Mouse (Mus musculus): ENCODE results near the gene Tmc5.

Tmc5 gene

GRCm38 (mm10) chr7:118610721-118611120 is 13.6 kb downstream of the Tmc5 start:
- DNase-seq (ENCODE audit: low spot score) = no peak

DNA sequence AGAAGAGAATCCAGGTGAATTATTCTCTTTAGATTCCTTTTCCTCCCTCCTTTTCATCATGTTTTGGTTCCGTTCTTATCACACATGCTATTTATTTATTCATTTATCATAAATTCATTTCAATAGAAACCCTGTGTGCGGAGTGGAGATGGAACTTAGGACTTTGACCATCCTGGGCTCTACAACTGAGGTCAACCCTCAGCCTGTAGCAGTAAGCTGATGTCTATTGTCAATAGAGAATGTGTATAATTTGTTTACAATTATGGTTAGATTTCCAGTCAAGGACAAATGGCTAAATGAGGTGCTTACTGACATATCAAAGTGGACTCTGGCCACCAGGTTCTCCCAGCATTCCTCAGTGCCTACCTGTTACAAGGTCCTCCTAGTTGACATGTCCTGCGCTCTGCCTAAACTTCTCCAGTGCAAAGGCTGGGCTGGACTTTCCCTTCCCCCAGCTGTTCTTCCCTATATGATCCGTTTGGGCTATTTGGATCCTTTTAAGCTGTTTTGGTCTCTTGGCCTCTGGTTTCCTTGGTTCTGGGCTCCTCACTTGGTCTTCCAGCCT is 14.2 kb downstream of the Tmc5 start:
- no peak for DNase-seq (ENCODE audit: low spot score)

- no peak for DNase-seq (ENCODE audit: low spot score)
Observed at GRCm38 (mm10) chr7:118611933-118612332, 14.8 kb downstream of the Tmc5 start.

DNA sequence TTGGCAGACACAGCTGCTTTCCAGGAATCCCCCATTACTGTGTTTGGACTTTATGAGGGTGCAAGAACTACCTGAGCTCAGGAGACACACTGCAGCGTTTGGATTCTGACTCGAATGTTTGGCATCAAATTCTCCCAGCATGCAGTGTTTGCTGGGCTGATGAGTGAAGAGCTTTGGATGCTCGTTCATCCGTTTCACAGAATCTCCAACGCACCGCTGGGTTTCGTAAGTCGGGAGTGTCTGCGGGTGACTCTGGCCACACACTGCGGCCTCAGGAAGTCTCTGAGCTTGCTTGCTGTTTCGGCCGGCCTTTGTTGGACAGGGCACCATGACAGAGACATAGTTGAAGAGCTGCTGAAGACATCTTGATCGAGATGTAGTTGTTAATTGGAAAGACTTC is 17.0 kb downstream of the Tmc5 start:
- no peak for DNase-seq (ENCODE audit: low spot score)

- DNase-seq (ENCODE audit: low spot score) = no peak
Observed at GRCm38 (mm10) chr7:118618104-118618503, 21.0 kb downstream of the Tmc5 start.

GRCm38 (mm10) chr7:118620243-118620906 is 23.3 kb downstream of the Tmc5 start:
- no peak for DNase-seq (ENCODE audit: low spot score)

DNA sequence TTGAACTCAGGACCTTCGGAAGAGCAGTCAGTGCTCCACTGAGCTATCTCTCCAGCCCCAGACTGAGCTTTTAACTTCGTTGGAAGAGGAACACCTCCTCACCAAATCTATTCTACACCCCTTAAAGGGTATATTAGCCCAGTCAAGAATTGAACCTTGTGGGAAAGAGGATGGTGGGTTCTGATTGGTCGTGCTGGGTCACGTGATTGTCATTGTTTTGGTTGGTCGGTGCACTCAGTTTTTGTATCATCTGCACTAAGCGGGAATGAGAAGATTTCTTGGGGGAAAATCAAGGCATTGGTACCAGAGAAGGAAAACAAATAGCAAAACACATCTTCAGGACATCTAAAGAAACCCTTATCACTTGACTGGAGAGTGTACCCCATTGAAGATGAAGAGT is 24.0 kb downstream of the Tmc5 start:
- DNase-seq (ENCODE audit: low spot score) = no peak

GRCm38 (mm10) chr7:118627550-118628298 is 30.6 kb downstream of the Tmc5 start:
- no peak for DNase-seq (ENCODE audit: low spot score)

- no peak for DNase-seq (ENCODE audit: low spot score)
Observed at GRCm38 (mm10) chr7:118633094-118633493, 36.0 kb downstream of the Tmc5 start.

- no peak for DNase-seq (ENCODE audit: low spot score)
Observed at GRCm38 (mm10) chr7:118633951-118634350, 36.9 kb downstream of the Tmc5 start.

GRCm38 (mm10) chr7:118637466-118637865 is 40.4 kb downstream of the Tmc5 start:
- no peak for DNase-seq (ENCODE audit: low spot score)

GRCm38 (mm10) chr7:118646237-118646636 is 49.1 kb downstream of the Tmc5 start:
- DNase-seq (ENCODE audit: low spot score) = no peak

DNA sequence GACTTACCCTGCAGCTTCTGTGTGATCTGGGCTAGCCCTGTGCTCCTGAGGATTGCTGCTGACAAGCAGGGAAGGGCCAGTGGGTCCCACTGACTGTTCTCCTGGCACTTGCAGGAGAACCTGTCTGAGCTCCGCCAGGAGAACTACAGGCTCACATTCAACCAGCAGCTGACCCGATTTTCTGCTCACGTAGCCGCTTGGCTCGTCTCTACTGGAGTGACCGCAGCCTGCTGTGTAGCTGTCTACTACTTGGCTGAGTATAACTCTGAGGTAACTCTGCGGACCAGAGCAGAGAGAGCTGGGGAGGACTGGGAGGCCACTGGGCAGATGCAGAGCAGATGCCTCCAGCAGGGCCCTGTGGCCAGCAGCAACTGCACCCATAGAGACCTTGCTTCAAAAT is 52.2 kb downstream of the Tmc5 start:
- peak; percentile 4 for DNase-seq (ENCODE audit: low spot score)

- DNase-seq (ENCODE audit: low spot score) = no peak
Observed at GRCm38 (mm10) chr7:118650119-118650518, 53.0 kb downstream of the Tmc5 start.

GRCm38 (mm10) chr7:118650891-118651290 is 53.8 kb downstream of the Tmc5 start:
- DNase-seq (ENCODE audit: low spot score) = no peak

DNA sequence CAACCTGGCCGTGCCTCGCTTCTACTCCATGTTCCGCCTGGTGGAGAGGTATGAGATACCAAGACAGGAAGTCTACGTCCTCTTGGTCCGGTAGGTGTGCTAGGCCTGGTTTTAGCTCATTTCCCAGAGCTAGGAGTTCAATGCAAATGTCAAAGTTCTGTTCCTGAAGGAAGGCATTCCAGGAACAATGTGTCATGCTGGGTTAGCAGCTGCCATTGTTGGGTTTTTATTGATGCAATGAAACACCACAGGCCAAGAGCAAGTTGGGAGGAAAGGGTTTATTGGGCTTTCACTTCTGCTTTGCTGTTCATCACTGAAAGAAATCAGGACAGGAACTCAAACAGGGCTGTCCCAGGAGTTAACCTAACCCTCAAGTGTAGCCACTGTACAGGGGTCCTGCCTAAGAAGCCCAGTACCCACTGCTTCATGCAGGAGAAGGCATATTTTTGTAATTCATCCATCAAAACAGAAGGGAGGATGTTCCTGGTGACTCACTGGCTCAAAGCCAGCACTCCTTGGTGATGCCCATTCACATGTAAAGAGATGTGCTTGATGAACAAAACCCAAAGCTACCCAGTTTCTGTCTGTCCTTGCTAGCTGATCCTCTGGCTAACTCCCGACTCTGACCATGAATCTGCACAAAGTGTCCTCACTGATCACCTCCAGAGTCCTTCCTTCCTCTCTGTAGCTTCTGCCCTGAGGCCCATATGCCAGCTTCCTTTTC is 55.6 kb downstream of the Tmc5 start:
- no peak for DNase-seq (ENCODE audit: low spot score)

DNA sequence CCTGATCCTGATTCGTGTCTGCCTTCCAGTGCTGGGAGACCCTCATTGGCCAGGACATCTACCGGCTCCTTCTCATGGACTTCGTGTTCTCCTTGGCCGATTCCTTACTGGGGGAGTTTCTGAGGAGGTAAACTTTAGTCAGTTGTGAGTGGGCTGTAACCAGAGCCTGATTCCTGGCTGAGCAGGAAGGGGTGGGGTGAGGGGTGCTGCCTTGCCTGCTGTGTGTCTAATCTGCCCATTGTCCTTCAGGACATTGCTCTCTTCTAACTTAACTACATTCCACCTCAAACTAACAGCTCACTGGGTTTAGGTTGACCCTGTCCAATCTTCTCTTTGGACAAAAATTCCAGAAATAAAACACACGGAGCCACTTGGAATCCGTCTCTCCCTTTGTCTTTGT is 59.6 kb downstream of the Tmc5 start:
- DNase-seq (ENCODE audit: low spot score) = no peak

DNA sequence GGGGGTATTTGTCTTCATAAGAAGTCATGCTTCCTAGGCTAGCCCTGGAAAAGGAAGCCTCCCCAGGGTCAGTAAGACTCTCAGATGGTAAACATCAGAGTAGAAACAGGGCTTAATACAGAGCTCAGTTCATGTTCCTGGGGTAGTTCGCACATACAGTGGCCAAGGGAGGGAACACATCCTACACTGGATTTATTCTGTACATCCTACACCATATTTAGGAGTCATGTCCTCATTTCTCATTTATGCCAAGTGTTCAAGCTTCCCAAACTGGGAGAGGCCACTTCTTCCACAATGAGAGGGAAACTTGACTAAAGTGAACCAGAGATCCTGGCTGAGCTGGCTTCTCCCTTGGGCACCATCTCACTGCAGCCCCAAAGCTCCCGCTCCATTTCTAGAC is 70.7 kb downstream of the Tmc5 start:
- DNase-seq (ENCODE audit: low spot score) = no peak

DNA sequence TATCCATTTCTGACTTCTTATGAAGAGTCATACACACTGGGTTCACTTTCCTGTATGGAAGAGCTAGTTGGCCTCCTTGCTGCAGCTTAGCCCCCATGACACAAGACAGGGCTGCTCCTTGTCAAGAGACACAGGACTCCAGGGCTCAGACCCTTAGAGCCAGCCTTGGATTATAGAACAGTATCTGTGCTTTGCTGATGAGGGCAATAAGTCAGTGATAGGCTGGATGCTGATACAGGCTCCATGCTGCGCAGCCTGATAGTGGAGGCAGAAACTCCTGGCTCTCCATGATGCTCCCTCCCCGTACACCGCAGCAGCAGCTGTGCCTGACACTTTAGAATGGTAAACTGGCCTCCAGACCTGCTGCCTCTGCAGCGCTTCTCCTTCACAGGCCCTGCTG is 73.0 kb downstream of the Tmc5 start:
- DNase-seq (ENCODE audit: low spot score) = no peak

DNA sequence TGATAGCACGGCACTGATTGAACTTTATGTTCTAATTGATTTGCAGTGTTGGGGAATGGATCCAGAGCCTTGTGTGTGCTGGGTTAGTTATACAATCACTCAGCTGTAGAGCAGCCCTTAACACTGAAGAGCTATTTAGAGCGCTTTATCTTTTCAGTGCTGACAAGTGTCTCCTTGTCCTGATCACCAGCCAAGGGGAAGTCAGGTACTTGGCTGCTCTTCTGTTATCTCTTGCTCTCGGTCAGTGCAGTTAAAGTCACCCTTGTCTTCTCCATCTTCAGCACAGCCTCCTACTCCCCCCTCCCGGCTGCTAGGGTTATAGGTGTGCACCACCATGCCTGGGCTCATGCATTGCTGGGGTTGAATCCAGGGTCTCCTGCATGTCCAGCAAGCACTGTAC is 79.7 kb downstream of the Tmc5 start:
- no peak for DNase-seq (ENCODE audit: low spot score)

DNA sequence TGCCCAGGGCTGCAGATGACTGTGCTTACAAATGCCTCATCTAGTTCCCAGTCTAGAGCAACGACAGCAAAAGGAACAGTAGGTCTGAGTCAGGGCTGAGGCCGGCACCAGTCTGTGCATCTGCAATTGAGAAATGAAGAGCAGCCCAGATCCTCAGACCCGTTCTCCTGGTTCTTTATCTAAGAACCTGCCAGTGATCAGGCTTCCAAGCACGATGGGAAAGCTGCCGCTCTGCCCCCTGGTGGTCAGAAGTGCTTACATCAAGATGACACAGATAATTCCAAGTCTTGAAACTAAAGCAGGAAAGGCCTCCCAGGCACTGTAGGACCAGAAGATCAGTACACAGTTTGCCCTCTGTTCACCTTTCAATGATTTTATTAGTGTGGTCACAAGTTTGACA is 91.1 kb downstream of the Tmc5 start:
- peak; percentile 54 for DNase-seq (ENCODE audit: low spot score)

DNA sequence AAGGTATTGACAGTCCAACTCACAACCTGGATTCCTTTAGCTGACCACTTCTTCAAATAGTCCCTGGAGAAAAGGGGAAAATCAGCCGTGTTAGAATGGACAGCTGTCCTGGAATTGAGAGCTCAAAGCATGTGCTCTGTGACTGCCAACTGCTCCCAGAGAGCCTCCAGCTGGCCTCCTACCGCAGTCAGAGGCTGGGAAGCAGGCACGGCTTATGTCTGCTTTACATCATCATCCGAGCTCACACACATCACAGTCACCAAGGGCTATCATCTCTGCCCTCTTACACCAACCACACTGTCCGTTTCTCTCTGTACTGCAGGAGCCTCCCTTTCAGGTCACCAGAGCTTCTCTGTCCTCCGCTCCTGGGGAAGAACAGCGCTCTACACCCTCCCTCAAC is 92.0 kb downstream of the Tmc5 start:
- no peak for DNase-seq (ENCODE audit: low spot score)

- DNase-seq (ENCODE audit: low spot score) = no peak
Observed at GRCm38 (mm10) chr7:118691287-118691686, 94.2 kb downstream of the Tmc5 start.

Measured in ovary, postnatal 36 days (tissue).